Mouse (Mus musculus) duodenum, adult 2 months (tissue): ENCODE results near the gene Fhl3. TPM values are rescaled to one million over a fixed set of nuclear protein-coding genes. Genes with fewer than 3 reads are reported as not detected.

Source experiments
- polyA plus RNA-seq: library from polyadenylated mRNA; depleted of rRNA; stranded (reverse); fragments of >200 nt; gene quantifications from 2 replicates; pipeline ENCODE4 v1.2.3, GENCODE M21; 2012; ENCODE audit warnings: low replicate concordance; rRNA removed

Gene Fhl3
- 6.3 and 13.5 TPM in 2 replicates for polyA plus RNA-seq

GRCm38 (mm10) chr4:124700248-124700971 is at the start of gene Fhl3:
TSS of gene Fhl3 (plus strand) at chr4:124700701.

GRCm38 (mm10) chr4:124656518-124656853 is 44.0 kb upstream of the Fhl3 start, which contains the start of gene Pou3f1:
TSS of gene Pou3f1 (plus strand) at chr4:124656807.

DNA sequence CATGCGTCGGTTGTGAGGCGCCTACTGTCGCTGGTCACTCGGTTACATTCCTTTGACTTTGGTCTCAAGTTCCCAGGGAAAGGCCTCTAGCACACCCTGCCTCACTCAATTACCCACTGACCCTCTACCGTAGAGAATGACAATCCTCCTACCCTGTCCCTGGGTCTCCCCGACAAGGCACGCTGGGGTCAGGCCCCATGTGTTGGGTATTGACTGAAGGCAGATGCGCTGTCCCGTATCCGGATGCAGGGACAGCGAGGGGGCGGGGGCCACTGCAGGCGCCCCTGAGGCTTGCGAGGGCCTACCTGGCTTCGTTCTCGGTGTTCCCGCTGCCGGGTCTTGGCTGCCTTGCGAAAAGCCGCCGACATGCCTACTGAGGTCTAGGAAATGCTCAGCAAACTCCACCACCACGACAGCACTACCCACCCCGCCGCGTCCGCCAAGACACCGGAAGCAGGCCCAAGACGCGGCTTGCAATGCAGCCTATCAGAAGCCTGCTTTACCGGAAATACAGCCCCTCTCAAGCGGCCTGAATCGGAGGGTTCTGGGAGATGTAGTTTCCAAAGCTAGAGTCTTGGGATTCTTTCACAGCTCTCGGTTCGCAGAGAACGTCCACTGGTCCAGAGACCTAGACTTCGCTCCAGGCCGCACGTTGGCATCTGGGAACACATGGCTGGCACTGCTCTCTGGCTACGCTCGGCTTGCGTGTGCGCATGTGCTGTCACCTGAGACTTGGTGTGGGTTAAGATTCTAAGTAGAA is 7.2 kb upstream of the Fhl3 start, which contains the start of gene Utp11:
Utp11 (minus strand) TSS at position 466 of the 760 bp plus-strand sequence.

DNA sequence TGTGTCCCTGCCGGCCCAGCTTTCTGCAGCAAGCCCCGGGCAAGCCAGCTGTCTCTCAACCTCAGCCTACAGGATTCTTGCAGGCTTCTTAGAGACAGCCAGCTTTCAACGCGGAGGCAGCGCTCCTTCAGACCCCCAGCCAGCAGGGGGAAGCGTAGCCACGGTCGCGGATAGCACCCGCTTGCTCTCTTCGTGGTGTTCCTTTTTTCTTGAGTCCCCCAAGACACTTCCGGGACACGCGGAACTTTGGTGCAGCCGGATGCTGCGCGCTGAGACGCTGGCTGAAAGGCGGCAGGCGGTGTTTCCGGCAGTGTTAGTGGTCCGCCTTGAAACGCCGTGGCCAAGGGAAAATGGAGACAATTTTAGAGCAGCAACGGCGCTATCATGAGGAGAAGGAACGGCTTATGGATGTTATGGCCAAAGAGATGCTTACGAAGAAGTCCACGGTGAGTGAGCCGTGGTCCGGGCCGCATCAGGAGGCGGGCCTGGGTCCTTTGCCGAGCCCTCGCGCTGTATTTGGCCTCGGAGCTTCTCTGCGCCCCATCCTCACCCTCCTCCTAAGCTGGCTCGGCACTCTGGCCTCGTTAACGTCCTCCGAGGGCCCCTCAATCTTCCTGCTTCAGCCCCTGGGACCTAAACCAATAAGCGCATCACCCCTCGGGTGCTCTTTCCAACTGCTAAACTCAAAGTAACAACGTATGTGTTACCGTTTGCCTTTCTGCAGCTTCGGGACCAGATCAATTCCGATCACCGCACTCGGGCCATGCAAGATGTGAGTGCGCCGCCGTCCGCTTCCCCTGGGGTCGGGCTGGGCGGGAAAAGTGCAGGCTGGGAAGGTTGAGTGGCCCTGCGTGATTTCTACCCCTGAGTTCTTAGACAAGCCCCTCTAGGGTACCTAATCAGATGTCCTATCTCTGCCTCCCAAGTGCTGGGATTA is 14.3 kb downstream of the Fhl3 start, which contains the start of gene Sf3a3:
Sf3a3 (plus strand) TSS at position 232 of the 937 bp plus-strand sequence.

DNA sequence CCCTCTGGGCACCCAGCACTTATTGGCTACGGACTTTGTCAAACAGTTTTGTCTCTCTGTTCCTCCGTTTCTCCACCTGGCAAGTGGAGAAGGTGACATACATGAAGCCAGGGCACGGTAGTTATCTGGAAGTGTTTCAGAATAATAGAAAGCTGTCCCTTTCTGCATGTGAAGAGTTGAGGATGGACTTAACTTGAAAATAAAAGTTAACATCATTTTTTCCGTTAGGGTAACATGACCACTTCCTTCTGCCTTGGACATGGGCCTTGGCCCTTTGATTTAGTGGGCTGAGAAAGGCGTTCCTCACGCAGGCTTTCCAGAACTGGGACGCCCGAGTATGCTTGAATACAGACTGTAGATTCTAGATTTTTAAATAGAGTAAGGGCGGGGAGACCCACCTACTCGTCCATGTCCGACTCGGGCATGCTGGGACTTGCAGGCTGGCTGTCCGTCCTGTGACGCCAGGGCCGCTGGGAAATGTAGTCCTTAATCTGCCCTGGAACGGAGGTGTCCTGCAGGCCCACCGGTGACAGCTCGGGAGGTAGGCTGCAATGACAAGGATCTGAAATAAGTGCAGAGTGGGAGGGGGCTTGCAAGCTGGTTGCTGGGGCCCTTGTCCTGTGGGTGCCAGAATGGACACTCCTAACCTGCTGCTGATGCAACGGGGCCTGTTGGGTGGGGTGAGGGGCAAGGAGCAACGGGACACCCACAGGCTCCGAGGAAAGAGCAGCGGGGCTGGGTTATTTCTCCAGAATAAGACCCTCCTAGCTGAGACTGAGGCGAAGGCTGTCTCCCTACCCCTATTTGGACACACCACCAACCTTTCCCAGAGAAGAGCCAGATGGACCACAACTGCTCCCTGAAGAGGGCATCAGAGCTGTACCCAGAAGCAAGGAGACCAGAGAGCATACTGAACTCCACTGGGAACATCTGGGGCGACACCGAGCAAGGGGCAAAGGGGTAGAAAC is 41.2 kb downstream of the Fhl3 start, which contains the start of gene Inpp5b:
Inpp5b (plus strand) TSS at position 475 of the 968 bp plus-strand sequence.

Other genes starting within 250 kb of the Fhl3 start
- gene 3100002H09Rik, start 89.9 kb upstream of the Fhl3 start, polyA plus RNA-seq: not detected in 2 replicates
- gene Pou3f1, start 43.9 kb upstream of the Fhl3 start, polyA plus RNA-seq: 0.02 TPM in 2 replicates
- gene Utp11, start 7.1 kb upstream of the Fhl3 start, polyA plus RNA-seq: 0.62 and 1.1 TPM in 2 replicates
- gene Sf3a3, start 14.1 kb downstream of the Fhl3 start, polyA plus RNA-seq: 3.0 and 3.8 TPM in 2 replicates
- gene Inpp5b, start 41.1 kb downstream of the Fhl3 start, polyA plus RNA-seq: 28.4 TPM in 2 replicates
- gene Mtf1, start 101.4 kb downstream of the Fhl3 start, polyA plus RNA-seq: 4.7 and 7.8 TPM in 2 replicates
- 29.4 and 29.6 TPM in 2 replicates for gene Yrdc, start 150.0 kb downstream of the Fhl3 start, polyA plus RNA-seq
- gene 1110065P20Rik, start 150.5 kb downstream of the Fhl3 start, polyA plus RNA-seq: 24.1 and 37.4 TPM in 2 replicates
- 0.14 and 0.25 TPM in 2 replicates for gene Maneal, start 161.5 kb downstream of the Fhl3 start, polyA plus RNA-seq
- gene Epha10, start 180.2 kb downstream of the Fhl3 start, polyA plus RNA-seq: not detected in 2 replicates
- 7.5 and 13.1 TPM in 2 replicates for gene 9930104L06Rik, start 236.3 kb downstream of the Fhl3 start, polyA plus RNA-seq
- gene Cdca8, start 238.6 kb downstream of the Fhl3 start, polyA plus RNA-seq: 14.9 and 15.1 TPM in 2 replicates